Mouse (Mus musculus): ENCODE measurements around the gene Rmnd5b. TPM values are rescaled to one million over a fixed set of nuclear protein-coding genes. Genes with fewer than 3 reads are reported as not detected.
A peak's percentile ranks its signal among the peaks of the same experiment; 100 is the strongest.
"Not testable (repeated sequence)": the region's sequence is repeated elsewhere in the genome, so short reads cannot be mapped to it uniquely, and the experiment has no call there.

Gene Rmnd5b
- total RNA-seq, 1 experiment from 2014 or later, result 39.9 TPM

GRCm38 (mm10) chr11:51649111-51649888 is 13.6 kb upstream of the Rmnd5b start:
- no peak for DNase-seq

- peak; percentile 40 for DNase-seq
These were observed 12.9 kb upstream of the Rmnd5b start for GRCm38 (mm10) chr11:51648566-51648965.

- DNase-seq, result peak; percentile 62
These were observed 11.3 kb upstream of the Rmnd5b start for GRCm38 (mm10) chr11:51646751-51647667.

- no peak for DNase-seq
These were observed 10.5 kb upstream of the Rmnd5b start for GRCm38 (mm10) chr11:51646245-51646644.

GRCm38 (mm10) chr11:51645293-51645692 is 9.6 kb upstream of the Rmnd5b start:
- peak; percentile 59 for DNase-seq

GRCm38 (mm10) chr11:51644217-51644616 is 8.5 kb upstream of the Rmnd5b start:
- no peak for DNase-seq

GRCm38 (mm10) chr11:51643761-51644160 is 8.1 kb upstream of the Rmnd5b start:
- peak; percentile 61 for DNase-seq

- DNase-seq, result no peak
These were observed 7.5 kb upstream of the Rmnd5b start for GRCm38 (mm10) chr11:51643202-51643601.

GRCm38 (mm10) chr11:51640748-51641147 is 5.1 kb upstream of the Rmnd5b start:
- peak; percentile 38 for DNase-seq

GRCm38 (mm10) chr11:51638497-51638896 is 2.8 kb upstream of the Rmnd5b start:
- no peak for DNase-seq

GRCm38 (mm10) chr11:51637971-51638414 is 2.3 kb upstream of the Rmnd5b start:
- peak; percentile 65 for DNase-seq

- DNase-seq, result peak; percentile 81
These were observed 608 bp upstream of the Rmnd5b start for GRCm38 (mm10) chr11:51636323-51636684.

GRCm38 (mm10) chr11:51635127-51635524 is 570 bp downstream of the Rmnd5b start:
- no peak for DNase-seq

GRCm38 (mm10) chr11:51633721-51634120 is 2.0 kb downstream of the Rmnd5b start:
- no peak for DNase-seq

- not testable (repeated sequence) for DNase-seq
These were observed 2.5 kb downstream of the Rmnd5b start for GRCm38 (mm10) chr11:51633200-51633599.

GRCm38 (mm10) chr11:51632130-51632753 is 3.5 kb downstream of the Rmnd5b start:
- DNase-seq, result no peak

- DNase-seq, result peak; percentile 49
These were observed 5.9 kb downstream of the Rmnd5b start for GRCm38 (mm10) chr11:51629651-51630314.

- no peak for DNase-seq
These were observed 7.8 kb downstream of the Rmnd5b start for GRCm38 (mm10) chr11:51627907-51628306.

- no peak for DNase-seq
These were observed 8.3 kb downstream of the Rmnd5b start for GRCm38 (mm10) chr11:51627425-51627824.

GRCm38 (mm10) chr11:51625187-51625820 is 10.4 kb downstream of the Rmnd5b start:
- DNase-seq, result no peak

GRCm38 (mm10) chr11:51622971-51623491 is 12.7 kb downstream of the Rmnd5b start:
- DNase-seq, result no peak
